Mouse (Mus musculus): ENCODE data around the gene Acadm. TPM values are rescaled to one million over a fixed set of nuclear protein-coding genes. Genes with fewer than 3 reads are reported as not detected.

The Acadm gene
- polyA plus RNA-seq, 1 experiment from 2014 or later: 53.4 TPM

GRCm38 (mm10) chr3:153911197-153911881, 33.1 kb downstream of the Acadm start:
- H3K27ac ChIP-seq: peak overlapping the region; percentile 94
- peaks cover 56% of the 10 kb centered on the region for H3K36me3 ChIP-seq
- peaks cover 51% of the 10 kb centered on the region for H3K4me1 ChIP-seq

DNA sequence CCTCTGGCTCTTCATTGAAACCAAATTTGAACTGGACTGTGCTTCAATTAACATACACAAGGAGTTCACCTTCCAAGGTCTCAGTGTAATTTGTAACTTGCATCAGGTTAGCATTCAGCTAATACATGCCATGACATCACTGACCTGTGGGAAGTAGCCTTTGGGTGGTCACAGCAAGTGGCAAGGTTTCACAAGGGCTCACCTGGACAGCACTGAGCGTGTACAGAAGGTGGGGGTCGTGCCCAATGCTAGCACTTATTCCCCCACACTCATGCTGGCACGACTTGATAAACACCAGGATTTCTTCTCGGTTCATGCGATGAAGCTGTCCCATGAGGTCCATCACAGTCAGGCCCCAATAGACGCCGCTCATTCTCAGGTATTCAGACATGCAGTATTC, 33.9 kb downstream of the Acadm start:
- Histone ChIP-seq H3K27me3 (replicated peaks) (no peaks in the 10 kb centered on the region), H3K9me3 (replicated peaks) (no peaks in the 10 kb centered on the region), H3K4me1 (peaks cover 60% of the 10 kb centered on the region), H3K36me3 (peaks cover 64% of the 10 kb centered on the region), H3K27ac (peak overlapping the region; percentile 94), H3K4me3 (peak overlapping the region; percentile 95), H3K9ac (peak overlapping the region; percentile 98), H3K4me2 (peak overlapping the region; percentile 92)
- WGBS (ENCODE audit: insufficient replicate concordance): 35% methylated on average over 7 of the region's 7 CpGs
- ATAC-seq: no peak

More at GRCm38 (mm10) chr3:153911197-153911881, 33.1 kb downstream of the Acadm start:
- Histone ChIP-seq H3K4me3 (peak overlapping the region; percentile 95), H3K27me3 (replicated peaks) (no peaks in the 10 kb centered on the region), H3K4me2 (peak overlapping the region; percentile 92), H3K9ac (peak overlapping the region; percentile 98), H3K9me3 (replicated peaks) (no peaks in the 10 kb centered on the region)
- WGBS (ENCODE audit: insufficient replicate concordance): 13% methylated on average over 8 of the region's 8 CpGs
- ATAC-seq: no peak

DNA sequence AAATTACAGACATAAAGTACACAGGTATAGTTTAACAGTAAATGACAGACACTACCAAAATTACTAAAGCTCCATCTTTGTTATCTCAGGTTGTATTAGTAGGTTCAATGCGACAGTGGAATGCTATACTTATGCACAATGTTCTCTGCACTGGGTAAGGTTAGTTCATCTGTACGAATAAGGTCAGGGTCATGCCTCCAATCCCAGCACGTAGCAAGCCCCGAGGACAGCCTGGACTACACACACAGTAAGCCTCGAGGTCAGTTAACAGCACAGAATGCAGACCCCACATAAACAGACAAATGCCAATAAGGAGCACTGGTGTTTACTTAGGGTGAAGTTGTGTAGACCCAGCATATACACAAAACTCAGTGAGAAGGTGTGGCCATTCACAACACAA, 35.5 kb downstream of the Acadm start:
- H3K4me3 ChIP-seq: peak overlapping the region; percentile 95
- H3K9me3 ChIP-seq (replicated peaks): no peaks in the 10 kb centered on the region
- peak overlapping the region; percentile 94 for H3K27ac ChIP-seq
- WGBS (ENCODE audit: insufficient replicate concordance): 62% methylated on average over 5 of the region's 5 CpGs
- H3K36me3 ChIP-seq: peaks cover 80% of the 10 kb centered on the region
- ATAC-seq: no peak
- H3K4me2 ChIP-seq: peak overlapping the region; percentile 92
- H3K4me1 ChIP-seq: peaks cover 57% of the 10 kb centered on the region
- peak overlapping the region; percentile 98 for H3K9ac ChIP-seq
- H3K27me3 ChIP-seq (replicated peaks): no peaks in the 10 kb centered on the region

DNA sequence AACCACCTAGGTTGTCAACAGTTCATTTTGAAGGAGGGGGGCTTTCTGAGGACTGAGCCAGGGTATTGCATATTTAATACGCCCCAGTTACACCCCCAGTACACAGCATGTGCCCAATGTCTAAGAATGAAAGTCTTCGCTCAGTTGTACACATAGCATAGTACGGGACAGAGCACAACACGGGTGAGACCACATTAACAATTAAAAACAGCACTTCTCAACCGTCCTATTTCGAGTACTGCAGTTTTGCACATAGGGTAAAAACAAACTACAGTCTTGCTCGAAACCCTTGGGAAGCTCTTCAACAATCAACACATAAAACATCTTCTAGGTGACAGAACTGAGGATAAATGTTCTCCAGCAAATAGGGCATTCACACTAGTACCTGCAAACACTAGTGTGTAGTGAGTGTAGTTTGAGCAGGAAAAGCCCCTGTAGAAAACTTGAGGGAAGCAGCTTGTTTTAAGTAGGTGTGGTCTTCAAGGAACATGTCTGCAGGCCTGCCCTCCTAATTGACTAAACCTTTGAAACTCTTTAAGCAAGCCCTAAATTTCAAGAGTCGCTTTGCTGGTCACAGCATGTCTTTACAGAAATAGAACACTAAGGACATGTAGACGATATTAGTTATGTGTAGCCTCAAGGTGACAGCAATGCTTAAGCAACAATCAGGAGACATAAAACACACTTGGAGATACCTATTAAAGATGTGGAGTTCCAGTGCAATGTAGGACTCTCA, 38.1 kb downstream of the Acadm start, which contains the start of gene Msh4:
Gene Msh4, minus strand, starts transcription at position 3 of the 736 bp plus-strand sequence.
- Histone ChIP-seq H3K4me1 (peaks cover 61% of the 10 kb centered on the region), H3K9ac (no peak within 1 kb of the TSS), H3K4me3 (no peak within 1 kb of the TSS), H3K9me3 (replicated peaks) (no peaks in the 10 kb centered on the region), H3K27me3 (replicated peaks) (no peaks in the 10 kb centered on the region), H3K36me3 (peaks cover 82% of the 10 kb centered on the region), H3K4me2 (no peak within 1 kb of the TSS), H3K27ac (peak within 1 kb of the TSS; percentile 45)
- ATAC-seq: peak; percentile 33
- 71% methylated on average over 9 of the region's 9 CpGs for WGBS (ENCODE audit: insufficient replicate concordance)

DNA sequence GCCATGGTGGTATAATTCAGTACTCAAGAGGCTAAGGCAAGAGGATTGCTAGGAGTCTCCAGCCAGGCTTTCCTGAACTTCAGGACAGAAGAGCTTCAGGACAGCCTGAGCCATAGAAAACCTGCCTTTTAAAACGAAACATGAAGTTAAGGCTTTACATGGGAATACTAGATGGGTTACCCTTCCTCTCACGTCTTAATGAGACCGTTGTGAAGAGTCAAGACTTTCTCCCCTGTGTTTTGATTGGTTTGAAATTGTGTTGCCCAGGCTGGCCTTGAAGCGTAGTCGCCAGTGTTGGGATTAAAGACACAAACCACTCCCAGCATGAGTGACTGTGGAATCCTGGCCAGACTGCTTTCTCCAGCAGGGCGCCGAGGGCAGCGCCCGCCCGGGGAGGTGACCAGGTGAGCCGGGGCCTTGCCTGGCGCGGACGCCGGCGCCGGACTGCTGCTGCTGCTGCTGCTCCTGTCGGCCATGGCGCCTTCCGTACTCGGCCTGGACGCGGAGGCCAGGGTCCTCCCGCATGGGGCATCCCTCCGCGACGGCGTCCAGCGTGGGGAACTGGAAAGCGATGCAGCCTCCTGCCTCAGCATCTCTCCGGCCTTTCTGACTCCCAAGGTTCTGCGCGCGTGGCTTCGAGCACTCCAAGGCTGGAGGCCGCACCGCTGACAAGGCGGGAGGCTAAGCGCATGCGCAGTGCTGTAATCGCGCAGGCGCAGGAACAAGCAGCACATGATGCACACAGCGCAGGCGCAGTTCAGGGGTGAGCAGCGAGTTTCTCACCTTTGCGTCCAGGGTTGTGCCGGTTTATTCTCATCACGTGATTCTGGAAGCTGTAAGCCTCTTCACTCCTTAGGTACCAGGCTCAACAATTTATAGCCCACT, 38.9 kb downstream of the Acadm start:
- H3K27ac ChIP-seq: peak overlapping the region; percentile 45
- peaks cover 74% of the 10 kb centered on the region for H3K36me3 ChIP-seq
- H3K9ac ChIP-seq: no peak overlapping the region
- peak; percentile 55 for ATAC-seq
- H3K27me3 ChIP-seq (replicated peaks): no peaks in the 10 kb centered on the region
- no peaks in the 10 kb centered on the region for H3K9me3 ChIP-seq (replicated peaks)
- H3K4me2 ChIP-seq: no peak overlapping the region
- WGBS (ENCODE audit: insufficient replicate concordance): 80% methylated on average over 49 of the region's 49 CpGs
- no peak overlapping the region for H3K4me3 ChIP-seq
- peaks cover 57% of the 10 kb centered on the region for H3K4me1 ChIP-seq

- Histone ChIP-seq H3K36me3 (peaks cover 65% of the 10 kb centered on the region), H3K27ac (no peak overlapping the region), H3K4me3 (no peak overlapping the region), H3K9ac (no peak overlapping the region), H3K4me1 (peaks cover 51% of the 10 kb centered on the region), H3K4me2 (no peak overlapping the region), H3K27me3 (replicated peaks) (no peaks in the 10 kb centered on the region), H3K9me3 (replicated peaks) (no peaks in the 10 kb centered on the region)
- 56% methylated on average over 6 of the region's 6 CpGs for WGBS (ENCODE audit: insufficient replicate concordance)
- ATAC-seq: peak; percentile 44; the same call in 1 of the 2 replicates
Observed at GRCm38 (mm10) chr3:153904586-153904985, 39.8 kb downstream of the Acadm start.

DNA sequence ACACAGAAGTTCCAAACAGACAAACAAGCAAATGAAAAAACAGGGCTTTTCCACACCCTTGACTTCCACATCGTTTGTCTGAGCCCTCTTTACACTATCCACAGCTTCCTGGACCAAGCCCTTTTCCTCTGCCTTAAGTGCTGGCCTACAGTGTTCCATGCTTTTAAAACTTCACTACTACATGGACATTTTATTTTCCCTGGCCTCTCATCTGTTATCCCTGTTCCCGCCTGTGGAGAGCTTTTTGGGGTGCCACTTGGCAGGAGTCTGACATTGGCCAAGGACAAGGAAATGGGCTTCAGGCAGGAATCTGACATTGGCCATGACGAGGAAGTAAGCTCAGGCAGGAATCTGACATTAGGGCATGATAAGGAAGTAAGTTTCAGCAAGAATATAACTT, 41.8 kb downstream of the Acadm start:
- Histone ChIP-seq H3K27ac (peak overlapping the region; percentile 64; the same call in 1 of the 2 replicates), H3K36me3 (peaks cover 45% of the 10 kb centered on the region)
- WGBS (ENCODE audit: insufficient replicate concordance): 25% methylated on average over 3 of the region's 3 CpGs

DNA sequence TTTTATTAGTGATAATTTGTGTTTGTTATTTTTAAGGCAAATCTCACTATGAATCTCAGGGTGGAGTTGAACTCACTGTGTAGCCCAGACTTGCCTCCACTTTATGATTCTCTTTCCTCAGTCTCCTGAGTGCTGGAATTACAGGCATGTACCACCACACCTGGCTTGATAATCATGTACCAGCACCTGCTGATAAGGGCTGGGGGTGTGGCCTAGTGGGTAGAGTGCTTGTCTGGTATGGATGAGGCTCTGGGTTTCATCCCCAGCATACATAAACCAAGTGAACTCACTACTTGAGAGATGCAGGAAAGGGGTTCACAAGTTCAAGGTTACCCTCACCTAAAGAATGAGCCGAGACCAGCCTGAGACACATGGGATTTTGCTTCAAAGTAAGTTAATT, 42.5 kb downstream of the Acadm start:
- Histone ChIP-seq H3K9me3 (replicated peaks) (no peaks in the 10 kb centered on the region), H3K9ac (no peak overlapping the region), H3K27ac (no peak overlapping the region; the same call in 1 of the 2 replicates), H3K27me3 (replicated peaks) (0 out of 2 replicates have a peak, but pooled peaks cover 5% of the 10 kb centered on the region), H3K4me3 (no peak overlapping the region), H3K36me3 (peaks cover 38% of the 10 kb centered on the region), H3K4me1 (peaks cover 30% of the 10 kb centered on the region), H3K4me2 (no peak overlapping the region)
- peak; percentile 28 for ATAC-seq
- 70% methylated on average over 1 of the region's 1 CpGs for WGBS (ENCODE audit: insufficient replicate concordance)

More for the DNA sequence above, 41.8 kb downstream of the Acadm start:
- H3K4me3 ChIP-seq: no peak overlapping the region
- no peak for ATAC-seq
- H3K27me3 ChIP-seq (replicated peaks): 0 out of 2 replicates have a peak, but pooled peaks cover under 1% of the 10 kb centered on the region
- no peak overlapping the region for H3K9ac ChIP-seq
- peaks cover 32% of the 10 kb centered on the region for H3K4me1 ChIP-seq
- no peak overlapping the region for H3K4me2 ChIP-seq
- no peaks in the 10 kb centered on the region for H3K9me3 ChIP-seq (replicated peaks)

- Histone ChIP-seq H3K4me2 (no peak overlapping the region), H3K36me3 (no peaks in the 10 kb centered on the region), H3K9ac (no peak overlapping the region), H3K4me3 (no peak overlapping the region), H3K27me3 (replicated peaks) (0 out of 2 replicates have a peak, but pooled peaks cover 8% of the 10 kb centered on the region), H3K27ac (no peak overlapping the region), H3K9me3 (replicated peaks) (no peaks in the 10 kb centered on the region), H3K4me1 (peaks cover 23% of the 10 kb centered on the region)
- no peak for ATAC-seq
- 23% methylated on average over 6 of the region's 6 CpGs for WGBS (ENCODE audit: insufficient replicate concordance)
Observed at GRCm38 (mm10) chr3:153897216-153897615, 47.2 kb downstream of the Acadm start.

GRCm38 (mm10) chr3:153895454-153895853, 49.0 kb downstream of the Acadm start:
- H3K27me3 ChIP-seq (replicated peaks): 0 out of 2 replicates have a peak, but pooled peaks cover 8% of the 10 kb centered on the region
- H3K4me3 ChIP-seq: no peak overlapping the region
- H3K27ac ChIP-seq: no peak overlapping the region
- H3K9ac ChIP-seq: no peak overlapping the region
- no peak for ATAC-seq
- H3K4me2 ChIP-seq: no peak overlapping the region
- 35% methylated on average over 3 of the region's 3 CpGs for WGBS (ENCODE audit: insufficient replicate concordance)
- H3K9me3 ChIP-seq (replicated peaks): no peaks in the 10 kb centered on the region
- H3K36me3 ChIP-seq: no peaks in the 10 kb centered on the region
- peaks cover 12% of the 10 kb centered on the region for H3K4me1 ChIP-seq

- peaks cover 3% of the 10 kb centered on the region; the same call in 1 of the 2 replicates for H3K27me3 ChIP-seq (replicated peaks)
- no peak overlapping the region for H3K27ac ChIP-seq
- WGBS (ENCODE audit: insufficient replicate concordance): 50% methylated on average over 8 of the region's 8 CpGs
- H3K9me3 ChIP-seq (replicated peaks): no peaks in the 10 kb centered on the region
- H3K4me1 ChIP-seq: peaks cover 33% of the 10 kb centered on the region
- H3K4me2 ChIP-seq: no peak overlapping the region
- no peaks in the 10 kb centered on the region for H3K36me3 ChIP-seq
- no peak for ATAC-seq
- H3K4me3 ChIP-seq: no peak overlapping the region
- no peak overlapping the region for H3K9ac ChIP-seq
Observed at GRCm38 (mm10) chr3:153889188-153889781, 55.1 kb downstream of the Acadm start.
